Mouse (Mus musculus) monocyte, adult 2 months (primary cell): ENCODE measurements around the gene Kctd3.
"Not testable (repeated sequence)": the region's sequence is repeated elsewhere in the genome, so short reads cannot be mapped to it uniquely, and the experiment has no call there.

Experiments used
- DNase-seq, 2 experiments: peaks; one replicate each; pipeline ENCODE4 v3.0.0; 2022; ENCODE audit warnings: low spot score in 2 of 2, low read depth in 1 of 2

Gene Kctd3

GRCm38 (mm10) chr1:189007239-189007979 is at the start of gene Kctd3:
Gene Kctd3, minus strand, starts transcription at chr1:189007841.
- peak; percentile 61 to 81 for DNase-seq

GRCm38 (mm10) chr1:189057425-189057824 is 49.8 kb upstream of the Kctd3 start:
- DNase-seq = no peak

GRCm38 (mm10) chr1:189055933-189056332 is 48.3 kb upstream of the Kctd3 start:
- no peak for DNase-seq

- DNase-seq = no peak
These were observed 47.4 kb upstream of the Kctd3 start for GRCm38 (mm10) chr1:189054941-189055551.

GRCm38 (mm10) chr1:189054191-189054590 is 46.5 kb upstream of the Kctd3 start:
- DNase-seq = no peak

GRCm38 (mm10) chr1:189052189-189052588 is 44.5 kb upstream of the Kctd3 start:
- no peak for DNase-seq

- no peak for DNase-seq
These were observed 42.5 kb upstream of the Kctd3 start for GRCm38 (mm10) chr1:189050122-189050521.

GRCm38 (mm10) chr1:189048331-189048730 is 40.7 kb upstream of the Kctd3 start:
- no peak for DNase-seq

- DNase-seq = no peak
These were observed 40.3 kb upstream of the Kctd3 start for GRCm38 (mm10) chr1:189047918-189048317.

GRCm38 (mm10) chr1:189046831-189047230 is 39.2 kb upstream of the Kctd3 start:
- no peak for DNase-seq

GRCm38 (mm10) chr1:189046301-189046700 is 38.7 kb upstream of the Kctd3 start:
- DNase-seq = no peak

- no peak for DNase-seq
These were observed 33.6 kb upstream of the Kctd3 start for GRCm38 (mm10) chr1:189041261-189041660.

GRCm38 (mm10) chr1:189039348-189039747 is 31.7 kb upstream of the Kctd3 start:
- no peak for DNase-seq

GRCm38 (mm10) chr1:189032817-189033216 is 25.2 kb upstream of the Kctd3 start:
- DNase-seq = not testable (repeated sequence)

- no peak for DNase-seq
These were observed 23.3 kb upstream of the Kctd3 start for GRCm38 (mm10) chr1:189030975-189031374.

- DNase-seq = no peak
These were observed 20.6 kb upstream of the Kctd3 start for GRCm38 (mm10) chr1:189028267-189028666.

- DNase-seq = no peak
These were observed 19.2 kb upstream of the Kctd3 start for GRCm38 (mm10) chr1:189026885-189027284.

GRCm38 (mm10) chr1:189023701-189024080 is 16.1 kb upstream of the Kctd3 start:
- DNase-seq = no peak

GRCm38 (mm10) chr1:189022925-189023700 is 15.5 kb upstream of the Kctd3 start:
- DNase-seq = no peak

GRCm38 (mm10) chr1:189015372-189015771 is 7.7 kb upstream of the Kctd3 start:
- DNase-seq = no peak

- no peak for DNase-seq
These were observed 5.9 kb upstream of the Kctd3 start for GRCm38 (mm10) chr1:189013587-189013921.
